Mouse (Mus musculus) megakaryocyte, embryonic 14.5 days (primary cell): ENCODE results near the gene Col20a1. TPM values are rescaled to one million over a fixed set of nuclear protein-coding genes. Genes with fewer than 3 reads are reported as not detected.

Experiments
- H3K27me3 ChIP-seq: replicated peaks from 2 replicates; pipeline ENCODE3; 2012; ENCODE audit warnings: inconsistent platforms
- H3K36me3 ChIP-seq: replicated peaks from 2 replicates; pipeline ENCODE3; 2012; ENCODE audit warnings: low read length, inconsistent platforms, mixed read lengths
- H3K4me1 ChIP-seq: 2 replicates; pipeline ENCODE4 v1.6.1; 2012; ENCODE audit warnings: inconsistent platforms
- H3K4me3 ChIP-seq: replicated peaks from 2 replicates; pipeline ENCODE3; 2012; ENCODE audit warnings: moderate library complexity, mild to moderate bottlenecking, inconsistent platforms
- H3K9me3 ChIP-seq: 2 replicates; pipeline ENCODE4 v1.6.1; 2012; ENCODE audit warnings: inconsistent platforms
- FLI1 ChIP-seq: IDR thresholded peaks from 2 replicates; pipeline ENCODE4 v1.6.1; 2012; ENCODE audit warnings: low read length, inconsistent platforms, mixed read lengths
- GATA1 ChIP-seq: IDR thresholded peaks from 3 replicates; pipeline ENCODE4 v1.6.1; 2012; ENCODE audit warnings: mixed read lengths, low read length, inconsistent platforms, borderline replicate concordance
- polyA plus RNA-seq: library from polyadenylated mRNA; stranded (reverse); fragments of >175 nt; gene quantifications from 2 replicates; pipeline ENCODE4 v1.2.3, GENCODE M21; 2012; ENCODE audit warnings: low replicate concordance; ENCODE audit not compliant: insufficient read depth

Gene Col20a1
- polyA plus RNA-seq, 1 experiment = 3.0 TPM

- Histone ChIP-seq H3K9me3 (no peaks in the 10 kb centered on the region), H3K4me3 (no peak overlapping the region), H3K36me3 (no peaks in the 10 kb centered on the region), H3K27me3 (peaks cover 31% of the 10 kb centered on the region), H3K4me1 (peaks cover 47% of the 10 kb centered on the region)
- no peak for TF ChIP-seq FLI1
- no peak for TF ChIP-seq GATA1
These were observed 23.6 kb upstream of the Col20a1 start for GRCm38 (mm10) chr2:180962616-180963308.

- peak overlapping the region; percentile 47 for H3K4me3 ChIP-seq
- H3K4me1 ChIP-seq = peaks cover 56% of the 10 kb centered on the region
- peaks cover 3% of the 10 kb centered on the region for H3K36me3 ChIP-seq
- peaks cover 25% of the 10 kb centered on the region for H3K27me3 ChIP-seq
- TF ChIP-seq FLI1 (no peak), GATA1 (no peak)
- no peaks in the 10 kb centered on the region for H3K9me3 ChIP-seq
These were observed 22.4 kb upstream of the Col20a1 start for GRCm38 (mm10) chr2:180963956-180964355.

DNA sequence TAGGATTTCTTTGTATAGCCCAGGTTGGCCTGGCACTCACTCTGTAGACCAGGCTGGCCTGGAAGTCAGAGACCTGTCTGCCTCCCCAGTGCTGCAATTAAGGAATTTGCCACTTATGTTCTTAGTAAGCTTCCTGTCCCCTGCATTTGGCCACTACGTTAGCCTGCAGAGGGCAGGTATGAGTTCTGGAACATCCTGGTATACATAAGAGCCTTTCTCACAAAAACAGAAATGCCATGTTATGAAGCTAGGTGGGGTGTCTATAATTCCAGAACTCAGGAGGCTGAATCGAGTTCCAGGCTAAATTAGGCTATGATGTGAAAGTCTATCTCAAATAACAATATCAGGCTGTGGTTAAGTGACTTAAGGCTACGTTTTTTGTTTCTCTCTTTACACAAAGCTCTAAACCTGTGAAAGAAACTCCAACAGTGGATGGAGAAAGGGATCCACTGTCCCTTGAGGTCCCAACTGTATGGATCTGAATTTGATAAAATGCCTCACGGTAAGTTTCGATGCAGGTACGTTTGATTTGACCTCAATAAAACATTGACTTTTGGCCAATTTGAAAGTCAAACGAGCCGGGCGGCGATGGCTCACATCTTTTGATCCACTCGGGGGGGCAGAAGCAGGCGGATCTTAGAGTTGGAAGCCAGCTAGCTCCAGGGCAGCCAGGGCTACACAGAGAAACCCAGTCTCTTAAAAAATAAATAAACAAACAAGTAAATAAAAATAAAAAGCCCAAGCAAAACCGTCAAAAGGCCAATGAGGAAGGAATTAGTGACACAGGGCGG is 20.0 kb upstream of the Col20a1 start:
- Histone ChIP-seq H3K4me1 (peaks cover 71% of the 10 kb centered on the region), H3K36me3 (peaks cover 26% of the 10 kb centered on the region), H3K27me3 (peaks cover 13% of the 10 kb centered on the region), H3K9me3 (no peaks in the 10 kb centered on the region), H3K4me3 (peak overlapping the region; percentile 92)
- no peak for TF ChIP-seq FLI1
- TF ChIP-seq GATA1 = no peak

GRCm38 (mm10) chr2:180967010-180967763 is 19.1 kb upstream of the Col20a1 start, which contains the start of gene Arfgap1:
Gene Arfgap1 (plus strand): TSS chr2:180967225.
- H3K4me3 ChIP-seq = peak within 1 kb of the TSS; percentile 92

GRCm38 (mm10) chr2:180981133-180981532 is 5.2 kb upstream of the Col20a1 start:
- no peak overlapping the region for H3K4me3 ChIP-seq
- H3K36me3 ChIP-seq = peaks cover 91% of the 10 kb centered on the region
- no peak for TF ChIP-seq GATA1

More at GRCm38 (mm10) chr2:180967010-180967763, 19.1 kb upstream of the Col20a1 start, which contains the start of gene Arfgap1:
- Histone ChIP-seq H3K36me3 (peaks cover 35% of the 10 kb centered on the region), H3K27me3 (peaks cover 4% of the 10 kb centered on the region), H3K4me1 (peaks cover 68% of the 10 kb centered on the region), H3K9me3 (no peaks in the 10 kb centered on the region)
- no peak for TF ChIP-seq GATA1
- TF ChIP-seq FLI1 = no peak

DNA sequence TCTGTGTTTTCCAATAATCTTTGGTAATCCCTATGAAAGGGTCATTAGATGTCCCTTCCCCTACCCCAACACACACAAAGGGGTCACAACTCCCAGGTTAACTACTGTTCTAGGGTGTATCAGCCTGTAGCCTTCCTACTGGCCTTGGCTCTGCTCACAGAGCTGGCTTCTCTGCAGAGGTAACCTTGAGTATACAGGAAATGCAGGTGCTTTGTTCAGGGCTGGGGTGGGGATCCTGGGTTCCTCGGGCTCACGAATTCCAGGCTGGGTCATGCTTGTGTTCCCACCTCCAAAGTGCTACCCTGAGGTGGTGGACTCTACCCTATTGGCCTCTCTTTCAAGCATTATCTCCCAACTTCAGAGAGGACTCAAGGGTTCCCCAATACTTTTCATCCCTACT is 700 bp upstream of the Col20a1 start:
- peaks cover 51% of the 10 kb centered on the region for H3K36me3 ChIP-seq
- TF ChIP-seq GATA1 (no peak), FLI1 (no peak)
- no peak overlapping the region for H3K4me3 ChIP-seq
- H3K9me3 ChIP-seq = no peaks in the 10 kb centered on the region
- no peaks in the 10 kb centered on the region for H3K27me3 ChIP-seq
- H3K4me1 ChIP-seq = peaks cover 28% of the 10 kb centered on the region

More at GRCm38 (mm10) chr2:180981133-180981532, 5.2 kb upstream of the Col20a1 start:
- H3K4me1 ChIP-seq = peaks cover 48% of the 10 kb centered on the region
- H3K9me3 ChIP-seq = no peaks in the 10 kb centered on the region
- no peaks in the 10 kb centered on the region for H3K27me3 ChIP-seq

GRCm38 (mm10) chr2:180987001-180987400 is 666 bp downstream of the Col20a1 start:
- Histone ChIP-seq H3K36me3 (peaks cover 37% of the 10 kb centered on the region), H3K27me3 (no peaks in the 10 kb centered on the region), H3K4me3 (no peak overlapping the region), H3K9me3 (no peaks in the 10 kb centered on the region), H3K4me1 (peaks cover 23% of the 10 kb centered on the region)
- TF ChIP-seq FLI1 = no peak
- no peak for TF ChIP-seq GATA1

GRCm38 (mm10) chr2:180987432-180988030 is 1.2 kb downstream of the Col20a1 start:
- Histone ChIP-seq H3K4me1 (peaks cover 18% of the 10 kb centered on the region), H3K4me3 (no peak overlapping the region), H3K36me3 (peaks cover 34% of the 10 kb centered on the region), H3K27me3 (no peaks in the 10 kb centered on the region), H3K9me3 (no peaks in the 10 kb centered on the region)
- TF ChIP-seq FLI1 (no peak), GATA1 (no peak)

DNA sequence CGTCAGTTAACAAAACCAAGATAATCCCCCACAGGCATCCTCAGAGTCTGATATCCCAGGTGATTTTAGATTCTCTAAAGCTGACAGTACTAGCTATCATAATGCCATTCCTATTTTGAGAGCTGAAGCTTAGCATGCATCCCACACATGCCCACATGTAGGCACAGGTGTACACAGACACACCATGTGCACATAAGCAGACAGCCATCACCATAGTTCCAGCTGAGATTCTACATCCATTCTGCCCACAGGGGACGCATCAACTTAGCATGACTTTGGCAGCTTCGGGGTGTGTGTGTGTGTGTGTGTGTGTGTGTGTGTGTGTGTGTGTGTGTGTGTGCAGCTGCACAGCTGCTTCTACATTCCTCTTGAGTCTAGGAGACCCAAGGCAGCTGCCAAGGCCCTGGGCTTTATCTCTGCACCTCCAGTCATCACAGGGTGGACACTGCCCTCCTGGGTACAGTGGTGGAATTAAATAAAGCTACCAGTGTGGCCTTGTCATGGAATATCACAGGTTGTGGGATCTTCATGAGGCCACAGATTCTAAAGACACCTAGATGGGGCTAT is 2.1 kb downstream of the Col20a1 start:
- Histone ChIP-seq H3K9me3 (no peaks in the 10 kb centered on the region), H3K27me3 (no peaks in the 10 kb centered on the region), H3K4me1 (peaks cover 9% of the 10 kb centered on the region), H3K36me3 (peaks cover 27% of the 10 kb centered on the region), H3K4me3 (no peak overlapping the region)
- no peak for TF ChIP-seq FLI1
- no peak for TF ChIP-seq GATA1
